Mouse (Mus musculus) G1E (cell line): Measurements from ENCODE around the gene Rassf1.

ENCODE experiments used
- CTCF ChIP-seq: IDR thresholded peaks from 2 replicates; pipeline ENCODE4 v1.5.1; 2012; ENCODE audit warnings: low read depth, low read length, inconsistent platforms, mixed read lengths
- GATA1 ChIP-seq: IDR thresholded peaks from 2 replicates; pipeline ENCODE4 v1.6.1; 2012; ENCODE audit warnings: borderline replicate concordance, low read length, inconsistent platforms, mixed read lengths
- GATA2 ChIP-seq: IDR thresholded peaks from 2 replicates; pipeline ENCODE4 v1.6.1; 2012; ENCODE audit warnings: low read depth, low read length, inconsistent platforms, borderline replicate concordance
- POLR2AphosphoS5 ChIP-seq: IDR thresholded peaks from 2 replicates; pipeline ENCODE4 v1.6.1; 2012; ENCODE audit warnings: low read depth, low read length, inconsistent platforms; ENCODE audit not compliant: insufficient replicate concordance

DNA sequence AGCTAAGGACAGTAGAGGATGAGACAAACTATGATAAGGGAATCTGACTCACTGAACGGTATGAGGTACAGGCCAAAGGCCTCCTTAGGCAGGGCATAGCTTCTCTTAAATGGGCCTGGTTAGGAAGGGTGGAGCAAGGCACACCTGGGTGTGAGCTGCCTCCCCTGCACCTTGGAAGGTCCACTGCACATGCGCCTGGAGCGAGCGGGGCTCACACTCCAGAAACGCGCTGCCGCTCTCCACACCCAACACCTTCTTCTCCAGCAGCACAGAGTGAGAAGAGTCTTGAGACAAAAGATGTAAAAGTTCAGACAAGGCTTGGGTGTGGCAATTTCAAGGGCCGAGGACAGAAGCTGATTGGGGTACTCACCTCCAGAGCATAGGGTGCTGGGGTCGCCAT lies 48.1 kb downstream of the Rassf1 start:
- TF ChIP-seq CTCF: no peak
- no peak for TF ChIP-seq POLR2AphosphoS5
- TF ChIP-seq GATA1: no peak
- TF ChIP-seq GATA2: no peak
